Mouse (Mus musculus) 416B (cell line): ENCODE measurements at regions not wholly inside any gene's neighbourhood (a gene's known extent, or its start where the extent isn't known, plus 50 kb on each side); places are given as distances from the start of the nearest gene placed in this dataset.

Experiments
- DNase-seq: peaks from one replicate; pipeline ENCODE4 v3.0.0; 2011; ENCODE audit warnings: low read depth

DNA sequence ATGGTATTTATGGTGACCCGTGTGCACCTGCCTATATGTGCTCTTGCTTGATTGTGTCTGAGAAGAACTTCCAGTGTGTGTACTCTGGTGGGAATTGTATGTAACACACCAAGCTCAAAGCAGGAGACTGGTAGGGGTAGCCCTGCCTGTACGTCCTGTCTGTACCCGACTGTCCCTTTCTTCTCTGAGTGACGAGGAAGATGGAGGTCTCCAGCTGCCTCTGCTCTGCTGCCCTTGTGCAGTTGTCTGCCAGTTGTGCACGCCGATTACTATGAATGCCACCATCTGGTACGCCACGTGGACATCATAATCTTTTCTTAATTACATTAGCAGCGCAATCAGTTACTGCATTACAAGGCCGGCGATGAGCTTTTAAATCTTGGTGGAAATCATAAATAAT, 53.6 kb upstream of the Mvb12b start:
- DNase-seq, result no peak

DNA sequence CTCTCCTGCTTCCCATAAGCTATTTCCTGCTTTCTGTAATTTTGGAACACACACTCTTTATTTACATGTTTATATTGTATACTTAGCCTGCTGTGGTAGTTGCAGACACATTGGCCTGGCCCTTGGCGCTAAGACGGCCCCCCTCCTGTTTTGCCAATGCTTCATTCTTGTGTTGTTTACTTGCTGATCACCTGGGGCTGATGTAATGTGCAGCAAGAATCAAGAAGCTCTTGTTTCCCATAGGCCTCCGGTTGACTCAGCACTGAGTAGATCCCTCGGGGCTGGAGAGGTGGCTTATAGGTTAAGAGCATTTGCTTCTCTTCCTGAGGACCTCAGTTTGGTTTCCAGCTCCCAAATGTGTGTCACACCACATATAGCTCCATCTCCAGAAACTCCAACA, 52.1 kb upstream of the Mvb12b start:
- no peak for DNase-seq
